Mouse (Mus musculus): Measurements from ENCODE around the gene Aspn. TPM values are rescaled to one million over a fixed set of nuclear protein-coding genes. Genes with fewer than 3 reads are reported as not detected.

The Aspn gene
- 12.8 and 15.0 TPM in 2 replicates for polyA plus RNA-seq (2014; fragmentation: Nextera tagmentation; extraction: Ambion mirVana)

DNA sequence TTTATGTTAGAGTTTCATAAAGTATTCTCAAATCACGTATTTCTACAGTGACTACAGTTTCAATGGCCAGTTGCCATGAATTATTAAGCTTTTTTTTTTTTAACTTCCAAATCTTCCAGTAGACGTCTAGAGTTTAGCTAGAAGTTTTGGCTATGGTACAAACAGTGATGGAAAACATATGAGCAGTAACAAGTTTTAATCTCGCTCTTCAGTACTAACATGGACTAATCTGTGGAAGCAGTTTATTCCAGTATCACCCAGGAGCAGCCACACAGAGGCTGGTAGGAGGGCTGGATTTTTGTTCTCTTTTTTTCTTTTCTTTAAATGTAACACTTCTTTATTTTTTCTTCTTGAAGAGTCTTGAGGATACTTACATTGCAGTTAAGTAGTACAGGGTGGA is at the start of gene Aspn:
Gene Aspn, plus strand, starts transcription at position 165 of the 400 bp plus-strand sequence.
- DNase-seq = peak; percentile 82
- no peak for TF ChIP-seq CTCF (IDR thresholded peaks at IDR 0.05; ENCODE audit: low read depth)
- peak within 1 kb of the TSS; percentile 12; the same call in 1 of the 2 replicates for H3K27ac ChIP-seq (ENCODE audit: low read depth)
- peak; percentile 49; the same call in 1 of the 2 replicates for ATAC-seq (ENCODE audit: insufficient read depth)
- H3K36me3 ChIP-seq (ENCODE audit: insufficient read depth) = no peaks in the 10 kb centered on the region
- no peaks in the 10 kb centered on the region for H3K27me3 ChIP-seq (ENCODE audit: insufficient read depth, low read length)
- H3K4me2 ChIP-seq = no peak within 1 kb of the TSS
- no peak within 1 kb of the TSS for H3K9ac ChIP-seq
- no peaks in the 10 kb centered on the region for H3K9me3 ChIP-seq (ENCODE audit: low read depth, low read length)
- WGBS = 43% methylated on average over 3 of the region's 3 CpGs
- H3K4me3 ChIP-seq (ENCODE audit: low read depth, low read length) = no peak within 1 kb of the TSS
- H3K4me1 ChIP-seq (ENCODE audit: insufficient read depth) = no peaks in the 10 kb centered on the region

DNA sequence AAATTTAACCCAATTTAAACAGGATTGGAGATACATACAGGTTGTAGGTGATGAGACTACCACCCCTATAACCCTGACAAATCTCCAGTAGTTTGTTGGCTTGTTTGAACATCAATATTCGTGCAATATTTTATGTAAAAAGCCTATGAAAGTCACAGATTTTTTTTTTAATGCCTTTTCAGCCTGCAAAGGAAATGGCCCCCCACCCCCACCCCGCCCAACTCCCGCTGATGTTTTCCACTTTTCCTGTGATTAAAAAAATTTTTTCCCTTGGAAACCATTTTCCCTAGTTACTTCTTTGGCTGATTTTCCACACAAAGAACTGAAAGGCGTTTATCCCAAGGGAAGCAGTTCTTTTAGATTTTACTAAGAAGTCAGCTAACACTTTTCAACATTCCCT is 39.7 kb upstream of the Aspn start, which contains the start of gene Ecm2:
Gene Ecm2, plus strand, starts transcription at position 301 of the 400 bp plus-strand sequence.
- ATAC-seq (ENCODE audit: insufficient read depth) (no peak), DNase-seq (peak; percentile 17)
- Histone ChIP-seq H3K36me3 (ENCODE audit: insufficient read depth) (no peaks in the 10 kb centered on the region), H3K4me3 (ENCODE audit: low read depth, low read length) (no peak within 1 kb of the TSS), H3K9me3 (ENCODE audit: low read depth, low read length) (no peaks in the 10 kb centered on the region), H3K4me2 (peak within 1 kb of the TSS; percentile 33; the same call in 1 of the 2 replicates), H3K4me1 (ENCODE audit: insufficient read depth) (no peaks in the 10 kb centered on the region), H3K27ac (ENCODE audit: low read depth) (no peak within 1 kb of the TSS), H3K27me3 (ENCODE audit: insufficient read depth, low read length) (no peaks in the 10 kb centered on the region), H3K9ac (no peak within 1 kb of the TSS)
- TF ChIP-seq CTCF (IDR thresholded peaks at IDR 0.05; ENCODE audit: low read depth) = no peak
- WGBS = 55% methylated on average over 4 of the region's 4 CpGs

DNA sequence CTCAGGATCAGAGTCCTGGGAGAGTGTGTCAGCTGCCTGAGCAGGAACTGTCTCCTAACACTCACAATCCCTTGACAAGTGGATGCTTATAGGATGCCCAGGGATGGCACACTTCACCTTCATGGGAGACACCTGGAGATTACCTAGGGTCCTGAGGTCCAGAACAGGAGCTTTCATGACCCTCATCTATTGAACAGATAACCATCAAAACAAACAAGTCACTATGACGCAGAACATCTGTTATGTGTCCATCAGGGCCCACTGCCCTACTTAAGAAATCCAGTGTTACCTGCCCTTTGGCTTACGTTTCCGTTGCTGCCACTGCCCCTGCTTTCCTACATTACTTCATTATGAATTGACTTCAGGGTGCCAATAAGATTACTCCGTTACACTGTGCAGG is 38.5 kb upstream of the Aspn start:
- H3K9me3 ChIP-seq (ENCODE audit: low read depth, low read length) = no peaks in the 10 kb centered on the region
- H3K27me3 ChIP-seq (ENCODE audit: insufficient read depth, low read length) = no peaks in the 10 kb centered on the region
- no peak for DNase-seq
- ATAC-seq (ENCODE audit: insufficient read depth) = no peak
- H3K9ac ChIP-seq = no peak overlapping the region
- H3K4me3 ChIP-seq (ENCODE audit: low read depth, low read length) = no peak overlapping the region
- no peak overlapping the region for H3K27ac ChIP-seq (ENCODE audit: low read depth)
- H3K36me3 ChIP-seq (ENCODE audit: insufficient read depth) = no peaks in the 10 kb centered on the region
- 0 out of 2 replicates have a peak overlapping the region, but pooled peaks have one; percentile 12 for H3K4me2 ChIP-seq
- no peak for TF ChIP-seq CTCF (IDR thresholded peaks at IDR 0.05; ENCODE audit: low read depth)
- 73% methylated on average over 4 of the region's 4 CpGs for WGBS
- no peaks in the 10 kb centered on the region for H3K4me1 ChIP-seq (ENCODE audit: insufficient read depth)

DNA sequence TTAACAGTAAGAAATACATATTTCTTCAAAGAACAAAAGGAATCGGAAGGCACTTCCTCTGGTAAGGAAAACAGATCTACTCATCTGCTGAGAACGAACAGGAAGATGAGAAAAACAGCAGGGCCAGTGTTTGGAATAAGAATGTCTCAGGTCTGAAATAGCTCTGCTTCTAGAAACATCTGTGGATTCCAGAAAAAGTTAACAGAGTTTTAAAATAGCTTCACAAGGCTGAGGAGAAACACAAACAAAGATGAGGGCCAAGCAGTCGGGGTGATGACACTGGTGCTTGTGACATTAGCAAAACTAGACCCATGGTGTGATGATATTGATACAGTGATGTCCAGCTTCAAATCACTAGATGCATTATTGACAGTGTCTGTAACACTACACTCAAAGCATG is 37.1 kb upstream of the Aspn start:
- no peaks in the 10 kb centered on the region for H3K4me1 ChIP-seq (ENCODE audit: insufficient read depth)
- no peak overlapping the region for H3K9ac ChIP-seq
- H3K27ac ChIP-seq (ENCODE audit: low read depth) = 0 out of 2 replicates have a peak overlapping the region, but pooled peaks have one; percentile 6
- no peaks in the 10 kb centered on the region for H3K36me3 ChIP-seq (ENCODE audit: insufficient read depth)
- DNase-seq (no peak), ATAC-seq (ENCODE audit: insufficient read depth) (no peak)
- H3K27me3 ChIP-seq (ENCODE audit: insufficient read depth, low read length) = no peaks in the 10 kb centered on the region
- no peak overlapping the region for H3K4me3 ChIP-seq (ENCODE audit: low read depth, low read length)
- no peaks in the 10 kb centered on the region for H3K9me3 ChIP-seq (ENCODE audit: low read depth, low read length)
- 44% methylated on average over 3 of the region's 3 CpGs for WGBS
- no peak for TF ChIP-seq CTCF (IDR thresholded peaks at IDR 0.05; ENCODE audit: low read depth)
- H3K4me2 ChIP-seq = no peak overlapping the region

DNA sequence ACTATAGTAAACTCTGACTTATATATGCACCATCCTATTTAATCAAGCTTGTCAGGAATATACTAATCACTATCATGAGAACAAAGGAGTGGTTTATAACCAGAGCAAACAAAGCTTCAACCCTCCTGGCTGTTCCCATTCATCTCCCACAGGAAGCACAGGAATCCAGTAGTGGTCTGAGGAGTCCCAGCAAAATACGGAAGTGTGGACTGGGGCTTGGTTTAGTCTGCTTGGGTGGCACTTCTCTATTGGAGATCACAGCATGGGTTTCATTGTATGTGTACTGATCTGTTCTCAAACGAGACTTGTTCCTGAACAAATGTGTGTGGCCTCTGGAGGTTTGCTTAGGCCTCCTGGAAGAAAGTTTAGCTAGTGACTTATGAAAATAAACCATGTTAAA is 25.5 kb upstream of the Aspn start:
- no peaks in the 10 kb centered on the region for H3K36me3 ChIP-seq (ENCODE audit: insufficient read depth)
- no peak overlapping the region for H3K27ac ChIP-seq (ENCODE audit: low read depth)
- no peak for TF ChIP-seq CTCF (IDR thresholded peaks at IDR 0.05; ENCODE audit: low read depth)
- no peaks in the 10 kb centered on the region for H3K27me3 ChIP-seq (ENCODE audit: insufficient read depth, low read length)
- H3K4me3 ChIP-seq (ENCODE audit: low read depth, low read length) = no peak overlapping the region
- 19% methylated on average over 2 of the region's 2 CpGs for WGBS
- peak; percentile 27 for DNase-seq
- no peak for ATAC-seq (ENCODE audit: insufficient read depth)
- H3K4me1 ChIP-seq (ENCODE audit: insufficient read depth) = no peaks in the 10 kb centered on the region
- H3K9ac ChIP-seq = no peak overlapping the region
- no peak overlapping the region for H3K4me2 ChIP-seq
- H3K9me3 ChIP-seq (ENCODE audit: low read depth, low read length) = no peaks in the 10 kb centered on the region

DNA sequence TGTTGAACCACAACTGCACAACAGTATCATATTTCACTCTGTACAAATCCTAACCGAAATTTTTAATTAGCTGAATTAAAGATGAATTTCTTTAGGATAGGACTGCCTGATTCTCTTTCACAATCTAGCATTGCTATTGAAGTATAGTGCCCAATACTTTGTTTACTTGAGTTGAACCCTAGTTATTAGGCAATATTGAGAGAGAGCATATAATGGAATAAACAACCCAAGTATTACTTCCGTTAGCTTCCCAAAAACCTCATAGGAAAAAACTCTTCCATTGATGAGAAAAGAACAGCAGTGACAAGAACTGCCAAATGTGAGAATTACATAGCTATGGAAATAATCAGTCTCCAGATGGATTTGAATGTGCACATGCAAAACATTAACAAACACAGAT is 18.0 kb upstream of the Aspn start:
- no peaks in the 10 kb centered on the region for H3K9me3 ChIP-seq (ENCODE audit: low read depth, low read length)

DNA sequence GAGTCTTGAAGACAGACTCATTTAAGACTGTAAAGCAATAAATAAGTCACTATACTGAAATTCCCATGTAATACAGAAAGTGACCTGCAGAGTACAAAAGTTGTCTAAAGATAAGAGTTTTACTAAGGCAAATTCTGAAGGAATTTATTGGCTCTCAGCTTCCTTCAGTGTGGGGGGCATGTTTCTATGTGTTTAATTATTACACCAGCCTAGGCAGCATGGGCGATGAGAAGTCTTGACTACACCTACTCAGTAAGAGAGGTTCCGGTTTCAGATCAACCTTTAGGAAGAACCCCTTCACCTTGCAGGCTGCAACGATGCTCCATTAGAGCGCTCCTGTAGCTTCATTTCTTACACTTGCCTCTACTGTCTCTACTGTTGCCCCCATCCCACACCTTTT is 13.6 kb upstream of the Aspn start:
- Histone ChIP-seq H3K27me3 (ENCODE audit: insufficient read depth, low read length) (no peaks in the 10 kb centered on the region), H3K4me1 (ENCODE audit: insufficient read depth) (no peaks in the 10 kb centered on the region), H3K4me2 (no peak overlapping the region), H3K4me3 (ENCODE audit: low read depth, low read length) (no peak overlapping the region), H3K9ac (no peak overlapping the region), H3K9me3 (ENCODE audit: low read depth, low read length) (no peaks in the 10 kb centered on the region), H3K27ac (ENCODE audit: low read depth) (no peak overlapping the region), H3K36me3 (ENCODE audit: insufficient read depth) (no peaks in the 10 kb centered on the region)
- TF ChIP-seq CTCF (IDR thresholded peaks at IDR 0.05; ENCODE audit: low read depth) = no peak
- no peak for ATAC-seq (ENCODE audit: insufficient read depth)
- WGBS = 91% methylated on average over 4 of the region's 4 CpGs
- no peak for DNase-seq

More for the DNA sequence above, 18.0 kb upstream of the Aspn start:
- no peak for TF ChIP-seq CTCF (IDR thresholded peaks at IDR 0.05; ENCODE audit: low read depth)
- H3K4me3 ChIP-seq (ENCODE audit: low read depth, low read length) = no peak overlapping the region
- H3K4me1 ChIP-seq (ENCODE audit: insufficient read depth) = no peaks in the 10 kb centered on the region
- no peaks in the 10 kb centered on the region for H3K27me3 ChIP-seq (ENCODE audit: insufficient read depth, low read length)
- no peak overlapping the region for H3K4me2 ChIP-seq
- ATAC-seq (ENCODE audit: insufficient read depth) (no peak), DNase-seq (no peak)
- no peak overlapping the region for H3K9ac ChIP-seq
- H3K36me3 ChIP-seq (ENCODE audit: insufficient read depth) = no peaks in the 10 kb centered on the region
- H3K27ac ChIP-seq (ENCODE audit: low read depth) = no peak overlapping the region
- WGBS = 69% methylated on average over 2 of the region's 2 CpGs
